Mouse (Mus musculus) ES-Bruce4 (cell line): ENCODE data around the gene Nfe2l1. TPM values are rescaled to one million over a fixed set of nuclear protein-coding genes. Genes with fewer than 3 reads are reported as not detected.
"Not testable (repeated sequence)": the region's sequence is repeated elsewhere in the genome, so short reads cannot be mapped to it uniquely, and the experiment has no call there.

ENCODE experiments used
- H3K27ac ChIP-seq: 2 replicates; pipeline ENCODE4 v1.5.1; 2012; ENCODE audit warnings: low read length, inconsistent platforms; ENCODE audit not compliant: insufficient read depth
- H3K27me3 ChIP-seq: 2 replicates; pipeline ENCODE4 v1.6.1; 2012; ENCODE audit warnings: mild to moderate bottlenecking, low read length, inconsistent platforms; ENCODE audit not compliant: control insufficient read depth, poor library complexity, insufficient read depth, severe bottlenecking
- H3K36me3 ChIP-seq: 2 replicates; pipeline ENCODE4 v1.6.1; 2012; ENCODE audit warnings: inconsistent platforms, mild to moderate bottlenecking, low read length, moderate library complexity; ENCODE audit not compliant: control insufficient read depth, poor library complexity, insufficient read depth, severe bottlenecking
- H3K4me1 ChIP-seq: one replicate; pipeline ENCODE4 v1.8.1; 2011; ENCODE audit warnings: low read length; ENCODE audit not compliant: control insufficient read depth, insufficient read depth
- H3K4me3 ChIP-seq: 2 replicates; pipeline ENCODE4 v1.5.1; 2011; ENCODE audit warnings: low read depth, mild to moderate bottlenecking, low read length
- H3K9ac ChIP-seq: 2 replicates; pipeline ENCODE4 v1.6.1; 2012; ENCODE audit warnings: low read depth, mild to moderate bottlenecking, inconsistent platforms; ENCODE audit not compliant: poor library complexity, severe bottlenecking
- H3K9me3 ChIP-seq: replicated peaks from 2 replicates; pipeline ENCODE4 v1.6.1; 2012; ENCODE audit warnings: mild to moderate bottlenecking, low read length, inconsistent platforms; ENCODE audit not compliant: control insufficient read depth, poor library complexity, insufficient read depth, severe bottlenecking
- CTCF ChIP-seq: IDR thresholded peaks from one replicate; pipeline ENCODE4 v1.8.1; 2011; ENCODE audit warnings: low read depth, low read length
- EP300 ChIP-seq: IDR thresholded peaks from 2 replicates; pipeline ENCODE4 v1.6.1; 2011; ENCODE audit warnings: low read depth, low read length; ENCODE audit not compliant: insufficient read depth
- POLR2A ChIP-seq: IDR thresholded peaks from one replicate; pipeline ENCODE4 v1.8.1; 2011; ENCODE audit warnings: low read length; ENCODE audit not compliant: insufficient read depth
- polyA plus RNA-seq: library from polyadenylated mRNA; stranded (reverse); fragments of >200 nt; gene quantifications from 2 replicates; pipeline ENCODE4 v1.2.4, GENCODE M21; 2011; ENCODE audit warnings: low read depth; ENCODE audit not compliant: missing spikeins, insufficient read depth, insufficient read length

Gene Nfe2l1
- polyA plus RNA-seq, 1 experiment, result 181 TPM

GRCm38 (mm10) chr11:96814443-96814842, 15.3 kb downstream of the Nfe2l1 start:
- H3K9ac ChIP-seq, result no peak overlapping the region
- H3K9me3 ChIP-seq, result no peaks in the 10 kb centered on the region
- H3K27ac ChIP-seq, result no peak overlapping the region
- H3K4me1 ChIP-seq, result peaks cover 3% of the 10 kb centered on the region
- TF ChIP-seq CTCF, result no peak
- no peak for TF ChIP-seq EP300
- no peak for TF ChIP-seq POLR2A
- no peaks in the 10 kb centered on the region for H3K27me3 ChIP-seq
- H3K36me3 ChIP-seq, result peaks cover 60% of the 10 kb centered on the region
- no peak overlapping the region for H3K4me3 ChIP-seq

DNA sequence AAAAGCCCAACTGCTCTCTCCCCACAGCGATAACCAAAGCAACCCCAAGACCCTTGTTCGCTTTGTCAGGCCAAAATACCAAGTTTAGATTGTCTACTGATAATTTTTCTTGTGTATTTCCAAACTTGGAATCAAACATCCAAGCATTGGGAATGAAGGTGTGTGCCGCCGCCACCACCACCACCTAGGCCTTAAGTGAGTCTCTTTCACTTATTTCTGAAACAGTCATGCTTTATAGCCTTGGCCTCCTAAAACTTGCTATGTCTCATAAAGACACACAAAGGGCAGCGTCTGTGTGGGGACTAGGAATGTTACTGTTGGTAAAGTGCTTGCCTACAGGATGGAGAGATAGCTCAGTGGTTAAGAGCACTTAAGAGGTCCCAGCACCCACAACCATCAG, 15.8 kb downstream of the Nfe2l1 start:
- Histone ChIP-seq H3K9ac (no peak overlapping the region), H3K9me3 (no peaks in the 10 kb centered on the region), H3K4me1 (peaks cover 3% of the 10 kb centered on the region), H3K27ac (peak overlapping the region; percentile 47; the same call in 1 of the 2 replicates), H3K27me3 (no peaks in the 10 kb centered on the region), H3K4me3 (no peak overlapping the region), H3K36me3 (peaks cover 60% of the 10 kb centered on the region)
- no peak for TF ChIP-seq POLR2A
- no peak for TF ChIP-seq EP300
- TF ChIP-seq CTCF, result no peak

DNA sequence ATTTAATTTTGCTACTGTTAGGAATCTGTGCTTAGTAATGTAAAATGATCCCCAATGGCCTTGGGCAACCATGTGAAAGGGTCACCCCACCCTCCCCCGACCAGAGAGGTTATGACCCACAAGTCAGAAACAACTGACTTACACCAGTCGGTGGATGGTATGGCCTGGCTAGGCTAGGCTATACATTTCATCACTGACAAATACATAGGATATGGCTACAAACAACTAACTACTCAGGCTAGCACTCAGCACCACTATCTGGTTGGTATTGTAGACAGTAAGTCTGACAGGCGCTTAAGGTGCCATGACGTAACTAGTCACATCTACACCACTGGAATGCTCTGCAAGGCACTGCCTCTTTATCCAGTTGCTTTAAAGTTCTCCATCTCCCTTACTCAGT, 16.3 kb downstream of the Nfe2l1 start:
- H3K9me3 ChIP-seq, result no peaks in the 10 kb centered on the region
- TF ChIP-seq EP300, result no peak
- TF ChIP-seq POLR2A, result no peak
- peaks cover 3% of the 10 kb centered on the region for H3K4me1 ChIP-seq
- no peak overlapping the region for H3K27ac ChIP-seq
- no peak overlapping the region for H3K9ac ChIP-seq
- H3K36me3 ChIP-seq, result peaks cover 60% of the 10 kb centered on the region
- no peaks in the 10 kb centered on the region for H3K27me3 ChIP-seq
- no peak overlapping the region for H3K4me3 ChIP-seq

GRCm38 (mm10) chr11:96811188-96811587, 18.6 kb downstream of the Nfe2l1 start:
- H3K9me3 ChIP-seq, H3K9ac ChIP-seq, H3K27me3 ChIP-seq, H3K27ac ChIP-seq, H3K4me3 ChIP-seq, H3K4me1 ChIP-seq: not testable (repeated sequence)
- H3K36me3 ChIP-seq, result peaks cover 60% of the 10 kb centered on the region

GRCm38 (mm10) chr11:96809562-96810235, 20.1 kb downstream of the Nfe2l1 start:
- 0 out of 2 replicates have a peak overlapping the region, but pooled peaks have one; percentile 13 for H3K27ac ChIP-seq
- H3K4me1 ChIP-seq, result no peaks in the 10 kb centered on the region
- no peaks in the 10 kb centered on the region for H3K9me3 ChIP-seq
- H3K9ac ChIP-seq, result no peak overlapping the region
- H3K4me3 ChIP-seq, result no peak overlapping the region
- H3K27me3 ChIP-seq, result no peaks in the 10 kb centered on the region
- TF ChIP-seq CTCF (no peak), EP300 (no peak), POLR2A (no peak)
- peaks cover 66% of the 10 kb centered on the region for H3K36me3 ChIP-seq

DNA sequence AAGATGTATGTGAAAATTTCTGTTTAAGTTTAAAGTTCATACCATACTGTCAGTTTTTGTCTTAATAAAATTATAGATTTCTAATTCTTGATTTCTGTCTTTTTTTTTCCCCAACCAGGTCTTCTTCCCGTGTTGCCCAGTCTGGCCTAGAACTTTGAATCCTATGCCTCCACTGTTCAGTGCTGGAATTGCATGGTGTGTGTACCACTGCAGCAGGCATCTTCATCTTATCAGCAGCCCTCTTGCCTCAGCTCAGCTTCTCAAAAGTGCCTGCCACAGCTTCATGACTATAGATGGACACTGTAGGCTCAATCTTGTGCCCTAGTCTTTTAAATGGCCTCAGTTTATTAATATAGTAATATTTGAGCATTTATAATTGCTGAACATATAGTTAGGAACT, 21.7 kb downstream of the Nfe2l1 start:
- Histone ChIP-seq H3K4me3 (no peak overlapping the region), H3K4me1 (no peaks in the 10 kb centered on the region), H3K9me3 (no peaks in the 10 kb centered on the region), H3K9ac (no peak overlapping the region), H3K27me3 (no peaks in the 10 kb centered on the region), H3K36me3 (peaks cover 80% of the 10 kb centered on the region), H3K27ac (no peak overlapping the region)
- no peak for TF ChIP-seq CTCF
- TF ChIP-seq EP300, result no peak
- TF ChIP-seq POLR2A, result no peak
